Mouse (Mus musculus) limb, embryonic 11.5 days (tissue): Measurements from ENCODE around the gene Rpl14. TPM values are rescaled to one million over a fixed set of nuclear protein-coding genes. Genes with fewer than 3 reads are reported as not detected.

Experiments
- ATAC-seq: fragments of 200-750 bp; cut with Nextera tagmentation; 2 replicates; pipeline ENCODE4 v1.8.0; 2017; ENCODE audit warnings: low read depth; ENCODE audit not compliant: insufficient number of reproducible peaks, low FRiP score, low TSS enrichment
- DNase-seq: peaks from one replicate; pipeline ENCODE4 v3.0.0-alpha.2; 2015; ENCODE audit warnings: low spot score
- H3K27ac ChIP-seq: fragments of 300-500 bp; sonication (generic); replicated peaks from 2 replicates; pipeline ENCODE4 v1.5.1; 2014; ENCODE audit warnings: low read depth, mild to moderate bottlenecking, low read length
- H3K27me3 ChIP-seq: fragments of 300-500 bp; sonication (generic); 2 replicates; pipeline ENCODE4 v1.6.1; 2014; ENCODE audit warnings: mild to moderate bottlenecking, low read length, mixed read lengths; ENCODE audit not compliant: control insufficient read depth, insufficient read depth
- H3K36me3 ChIP-seq: fragments of 300-500 bp; sonication (generic); 2 replicates; pipeline ENCODE4 v1.6.1; 2014; ENCODE audit warnings: mild to moderate bottlenecking, low read length, moderate library complexity, mixed read lengths; ENCODE audit not compliant: control insufficient read depth, insufficient read depth
- H3K4me1 ChIP-seq: fragments of 300-500 bp; sonication (generic); 2 replicates; pipeline ENCODE4 v1.6.1; 2014; ENCODE audit warnings: low read length, mixed read lengths; ENCODE audit not compliant: control insufficient read depth, insufficient read depth
- H3K4me2 ChIP-seq: fragments of 300-500 bp; sonication (generic); 2 replicates; pipeline ENCODE4 v1.6.1; 2014; ENCODE audit warnings: low read depth, mild to moderate bottlenecking, moderate library complexity; ENCODE audit not compliant: severe bottlenecking
- H3K4me3 ChIP-seq: fragments of 300-500 bp; sonication (generic); 2 replicates; pipeline ENCODE4 v1.5.1; 2014; ENCODE audit warnings: low read depth, low read length
- H3K9ac ChIP-seq: fragments of 300-500 bp; sonication (generic); 2 replicates; pipeline ENCODE4 v1.6.1; 2014; ENCODE audit warnings: mild to moderate bottlenecking, low read length
- H3K9me3 ChIP-seq: fragments of 300-500 bp; sonication (generic); 2 replicates; pipeline ENCODE4 v1.6.1; 2016; ENCODE audit warnings: low read length; ENCODE audit not compliant: control insufficient read depth
- WGBS: fragments of 180-500 bp; shearing (Covaris S2); extraction: QIAGEN DNeasy Blood & Tissue Kit; methylation state at CpG from one replicate; pipeline ENCODE4 v1.1.7; 2014; 5-methylcytosine and 5-hydroxymethylcytosine counted together
- polyA plus RNA-seq: library from polyadenylated mRNA; unstranded; fragments of >200 nt; fragmentation: Nextera tagmentation; extraction: Ambion mirVana; gene quantifications from 2 replicates; pipeline ENCODE4 v1.2.1, GENCODE M21; 2014

The Rpl14 gene
- polyA plus RNA-seq, 1 experiment from 2014 or later = 998 TPM

DNA sequence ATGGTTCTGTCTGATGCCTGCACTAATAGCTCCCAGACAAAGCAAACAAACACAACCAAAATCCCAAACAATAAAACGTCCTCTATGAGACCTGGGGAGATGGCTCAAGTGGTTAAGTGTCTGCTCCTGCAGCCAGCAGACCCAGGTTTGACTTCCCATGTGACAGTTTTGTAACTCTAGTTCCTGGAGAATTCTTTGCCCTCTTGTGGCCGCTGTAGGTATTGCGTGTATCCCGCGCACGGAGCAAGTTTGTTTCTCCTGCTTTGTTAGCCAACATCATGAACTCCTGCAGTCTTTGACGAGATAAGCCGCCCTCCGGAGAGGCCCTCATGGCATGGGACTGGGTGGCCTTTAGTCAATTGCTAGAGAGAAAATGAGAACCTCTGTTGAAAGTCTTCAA lies 20.2 kb downstream of the Rpl14 start:
- H3K27ac ChIP-seq = no peak overlapping the region
- DNase-seq (peak; percentile 93), ATAC-seq (no peak)
- H3K27me3 ChIP-seq = no peaks in the 10 kb centered on the region
- no peak overlapping the region for H3K4me3 ChIP-seq
- H3K36me3 ChIP-seq = no peaks in the 10 kb centered on the region
- H3K9me3 ChIP-seq = no peaks in the 10 kb centered on the region
- no peak overlapping the region for H3K4me2 ChIP-seq
- 5% methylated on average over 9 of the region's 9 CpGs for WGBS
- no peaks in the 10 kb centered on the region for H3K4me1 ChIP-seq
- H3K9ac ChIP-seq = no peak overlapping the region

DNA sequence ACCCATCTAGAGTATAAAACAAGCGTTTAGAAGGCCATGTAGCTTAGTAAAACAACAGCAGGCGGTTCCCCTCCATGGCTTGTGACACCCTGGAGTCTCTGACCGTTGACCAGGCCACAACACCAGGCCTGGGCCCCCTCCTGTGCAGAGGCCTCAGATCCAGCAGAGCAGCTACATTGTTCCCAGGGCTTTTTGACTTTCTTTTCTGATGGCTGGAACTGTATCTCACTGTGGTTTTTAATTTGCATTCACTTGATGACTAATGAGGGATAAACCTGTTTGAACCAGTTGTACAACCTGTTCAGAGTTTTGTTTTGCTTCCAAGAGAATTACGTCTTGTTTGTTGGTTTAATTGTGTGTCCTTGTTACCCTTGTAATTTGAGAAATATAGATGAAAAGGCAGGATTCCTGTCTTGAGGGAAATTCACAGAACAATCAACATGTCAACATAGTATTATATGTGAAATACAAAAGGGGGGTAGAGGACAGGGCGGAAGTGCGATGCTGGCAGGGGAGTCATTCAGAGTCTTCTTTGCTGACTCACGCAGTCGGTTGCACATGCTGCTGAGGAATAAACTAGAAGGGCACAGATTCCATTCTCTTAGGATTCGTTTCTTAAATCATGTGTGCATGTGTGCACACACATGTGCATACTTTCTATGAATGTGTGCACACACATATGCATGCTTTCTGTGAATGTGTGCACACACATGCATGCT lies 22.3 kb downstream of the Rpl14 start:
- H3K27me3 ChIP-seq = no peaks in the 10 kb centered on the region
- ATAC-seq (no peak), DNase-seq (no peak)
- no peaks in the 10 kb centered on the region for H3K9me3 ChIP-seq
- H3K36me3 ChIP-seq = no peaks in the 10 kb centered on the region
- no peak overlapping the region for H3K27ac ChIP-seq
- no peaks in the 10 kb centered on the region for H3K4me1 ChIP-seq
- peak overlapping the region; percentile 30; the same call in 1 of the 2 replicates for H3K9ac ChIP-seq
- no peak overlapping the region for H3K4me2 ChIP-seq
- H3K4me3 ChIP-seq = no peak overlapping the region
- WGBS = 64% methylated on average over 9 of the region's 9 CpGs

DNA sequence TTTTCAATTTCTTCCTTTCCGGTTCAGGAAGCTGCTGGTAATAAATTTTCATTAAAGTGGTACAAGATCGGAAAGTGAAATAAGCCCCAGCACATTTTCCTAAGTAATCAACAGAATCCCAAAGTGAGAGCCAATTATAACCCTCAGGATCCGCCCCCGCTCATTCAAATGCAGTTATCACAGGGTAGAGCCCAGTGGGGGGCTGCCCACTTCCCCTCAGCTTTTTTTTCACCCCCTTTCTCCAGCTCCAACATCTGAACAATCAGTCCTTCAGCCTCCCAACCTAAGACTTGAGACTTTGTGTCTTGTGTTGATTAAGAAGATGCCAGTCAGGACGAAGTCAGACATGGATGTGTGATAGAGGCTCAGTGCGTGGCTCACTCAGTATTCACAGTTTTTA lies 23.6 kb downstream of the Rpl14 start:
- no peak overlapping the region for H3K4me3 ChIP-seq
- 51% methylated on average over 6 of the region's 6 CpGs for WGBS
- no peak for ATAC-seq

DNA sequence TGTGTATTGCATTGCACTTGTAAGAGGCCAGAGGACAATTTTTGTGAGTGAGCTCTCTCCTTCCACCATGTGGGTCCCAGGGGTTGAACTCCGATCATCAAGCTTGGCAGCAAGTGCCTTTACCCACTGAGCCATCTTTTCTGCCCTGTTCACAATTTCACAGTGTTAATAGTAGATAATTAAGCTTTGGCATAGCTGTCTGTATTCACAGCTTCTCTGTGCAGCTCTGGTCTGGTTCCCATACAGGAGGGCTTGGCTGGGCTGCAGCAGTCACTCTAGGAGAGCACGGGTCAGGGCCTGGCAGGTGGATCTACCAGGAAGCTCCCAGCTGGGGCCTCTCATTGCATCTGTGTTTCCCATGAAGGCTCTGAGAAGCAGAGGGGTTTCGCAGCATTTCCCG lies 24.1 kb downstream of the Rpl14 start:
- Histone ChIP-seq H3K4me1 (no peaks in the 10 kb centered on the region), H3K9ac (no peak overlapping the region), H3K4me2 (no peak overlapping the region), H3K4me3 (no peak overlapping the region), H3K9me3 (no peaks in the 10 kb centered on the region), H3K36me3 (no peaks in the 10 kb centered on the region), H3K27me3 (no peaks in the 10 kb centered on the region), H3K27ac (no peak overlapping the region)
- no peak for ATAC-seq
- WGBS = 67% methylated on average over 4 of the region's 4 CpGs
- DNase-seq = no peak

More for the DNA sequence above, 23.6 kb downstream of the Rpl14 start:
- no peak overlapping the region for H3K27ac ChIP-seq
- H3K4me2 ChIP-seq = no peak overlapping the region
- no peaks in the 10 kb centered on the region for H3K27me3 ChIP-seq
- no peak overlapping the region for H3K9ac ChIP-seq
- no peaks in the 10 kb centered on the region for H3K36me3 ChIP-seq
- DNase-seq = no peak
- no peaks in the 10 kb centered on the region for H3K4me1 ChIP-seq
- no peaks in the 10 kb centered on the region for H3K9me3 ChIP-seq

- 24% methylated on average over 17 of the region's 17 CpGs for WGBS
- Histone ChIP-seq H3K4me3 (no peak overlapping the region), H3K36me3 (no peaks in the 10 kb centered on the region), H3K27ac (no peak overlapping the region), H3K4me2 (no peak overlapping the region), H3K4me1 (peaks cover 7% of the 10 kb centered on the region), H3K27me3 (no peaks in the 10 kb centered on the region), H3K9me3 (no peaks in the 10 kb centered on the region), H3K9ac (no peak overlapping the region)
- ATAC-seq (0 out of 2 replicates have a peak, but pooled peaks have one; percentile 31), DNase-seq (peak; percentile 88)
These were observed 30.4 kb downstream of the Rpl14 start for GRCm38 (mm10) chr9:120601488-120602171.

- peaks cover 7% of the 10 kb centered on the region for H3K4me1 ChIP-seq
- peak; percentile 32 for DNase-seq
- no peaks in the 10 kb centered on the region for H3K36me3 ChIP-seq
- WGBS = 58% methylated on average over 17 of the region's 17 CpGs
- peak overlapping the region; percentile 32; the same call in 1 of the 2 replicates for H3K9ac ChIP-seq
- H3K4me2 ChIP-seq = peak overlapping the region; percentile 36; the same call in 1 of the 2 replicates
- H3K27ac ChIP-seq = no peak overlapping the region
- H3K4me3 ChIP-seq = no peak overlapping the region
- peak; percentile 41 for ATAC-seq
- no peaks in the 10 kb centered on the region for H3K9me3 ChIP-seq
- no peaks in the 10 kb centered on the region for H3K27me3 ChIP-seq
These were observed 31.1 kb downstream of the Rpl14 start for GRCm38 (mm10) chr9:120602172-120602838.

GRCm38 (mm10) chr9:120602839-120603511 lies 31.7 kb downstream of the Rpl14 start:
- Histone ChIP-seq H3K9ac (peak overlapping the region; percentile 32; the same call in 1 of the 2 replicates), H3K4me1 (peaks cover 7% of the 10 kb centered on the region), H3K4me3 (no peak overlapping the region), H3K36me3 (no peaks in the 10 kb centered on the region), H3K27ac (0 out of 2 replicates have a peak overlapping the region, but pooled peaks have one; percentile 30), H3K27me3 (no peaks in the 10 kb centered on the region), H3K9me3 (no peaks in the 10 kb centered on the region; the same call in 1 of the 2 replicates), H3K4me2 (peak overlapping the region; percentile 36)
- DNase-seq (peak; percentile 97), ATAC-seq (peak; percentile 86)
- WGBS = 3% methylated on average over 23 of the region's 23 CpGs

DNA sequence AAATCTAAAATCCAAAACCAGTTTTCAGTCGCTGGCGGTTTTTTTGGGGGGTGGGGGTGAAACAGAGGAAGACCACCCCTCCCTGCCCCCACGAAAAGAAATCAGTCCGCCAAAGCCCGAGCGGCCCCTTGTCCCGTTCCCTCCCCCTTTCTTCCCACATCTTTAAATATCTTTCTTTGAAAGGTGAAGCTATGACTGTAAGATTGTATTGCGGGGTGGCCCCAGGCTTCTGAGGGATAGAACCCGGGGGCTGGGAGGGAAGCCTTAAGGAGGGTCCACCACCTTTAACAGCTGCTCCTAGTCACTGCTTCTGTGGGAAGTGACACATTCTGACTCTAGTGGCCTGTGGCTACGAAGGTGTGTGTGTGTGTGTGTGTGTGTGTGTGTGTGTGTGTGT lies 32.3 kb downstream of the Rpl14 start:
- ATAC-seq (peak; percentile 62), DNase-seq (peak; percentile 56)
- H3K27ac ChIP-seq = peak overlapping the region; percentile 30; the same call in 1 of the 2 replicates
- no peak overlapping the region for H3K4me3 ChIP-seq
- no peaks in the 10 kb centered on the region for H3K36me3 ChIP-seq
- no peaks in the 10 kb centered on the region; the same call in 1 of the 2 replicates for H3K9me3 ChIP-seq
- H3K4me2 ChIP-seq = peak overlapping the region; percentile 36; the same call in 1 of the 2 replicates
- no peak overlapping the region for H3K9ac ChIP-seq
- peaks cover 7% of the 10 kb centered on the region for H3K4me1 ChIP-seq
- 6% methylated on average over 10 of the region's 10 CpGs for WGBS
- no peaks in the 10 kb centered on the region for H3K27me3 ChIP-seq
